Mouse (Mus musculus): ENCODE measurements around the gene Zfp599.
"Not testable (repeated sequence)": the region's sequence is repeated elsewhere in the genome, so short reads cannot be mapped to it uniquely, and the experiment has no call there.

Zfp599 gene

DNA sequence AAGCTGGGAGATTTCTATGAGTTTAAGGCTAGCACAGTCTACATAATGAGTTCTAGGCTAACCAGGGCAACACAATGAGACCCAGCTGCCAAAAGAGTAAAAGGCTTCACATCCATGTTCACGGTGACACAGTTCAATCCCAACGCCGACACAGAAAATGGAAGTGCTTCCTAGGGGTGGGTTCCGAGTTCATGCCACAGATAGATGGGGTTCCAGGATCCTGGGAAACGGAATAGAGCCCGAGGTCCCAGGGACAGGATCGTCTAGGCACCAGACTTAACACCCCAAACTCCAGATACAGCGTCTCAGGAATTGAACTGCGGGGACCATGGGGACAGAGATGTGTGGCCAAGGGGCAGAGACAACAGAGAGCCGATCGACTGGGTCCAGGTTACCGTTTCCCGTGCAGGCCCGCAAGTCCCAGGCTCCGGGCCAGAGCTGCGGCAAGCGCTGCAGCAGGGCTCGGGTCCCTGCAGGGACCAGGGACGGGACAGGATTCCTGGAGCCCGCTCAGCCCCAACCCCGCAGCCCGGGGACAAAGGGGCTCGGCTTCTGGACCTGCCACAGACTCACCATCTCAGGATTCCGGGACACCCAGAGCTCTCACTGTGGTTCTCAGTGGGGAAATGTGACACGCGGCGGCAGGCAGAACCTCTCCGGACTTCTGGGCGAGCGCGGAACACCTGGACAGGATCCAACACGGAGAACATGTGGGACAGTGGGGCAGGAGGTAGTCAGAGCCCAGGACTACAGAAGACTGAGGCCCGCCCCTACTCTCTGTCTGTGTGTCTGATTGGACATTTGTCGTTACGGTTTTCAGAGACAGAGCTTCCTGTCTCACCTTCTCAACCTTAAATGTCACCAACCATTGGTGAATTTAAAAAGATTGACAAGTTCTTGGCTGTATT, at the start of gene Zfp599:
Zfp599 (minus strand) TSS at position 712 of the 908 bp plus-strand sequence.
- peak; percentile 25 to 64 for DNase-seq (ENCODE audit: low read depth in 2 of 2, low spot score in 2 of 2)

DNA sequence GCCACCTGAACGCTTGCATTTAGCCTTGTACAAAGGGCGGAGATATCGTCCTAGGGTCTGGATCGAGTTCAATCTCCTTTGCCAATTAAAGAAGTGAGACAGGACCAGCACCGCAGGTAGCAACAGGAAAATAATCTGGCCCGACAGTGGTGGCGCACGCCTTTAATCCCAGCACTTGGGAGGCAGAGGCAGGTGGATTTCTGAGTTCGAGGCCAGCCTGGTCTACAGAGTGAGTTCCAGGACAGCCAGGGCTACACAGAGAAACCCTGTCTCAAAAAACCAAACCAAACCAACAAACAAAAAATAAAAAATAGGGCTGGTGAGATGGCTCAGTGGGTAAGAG, 48.2 kb upstream of the Zfp599 start:
- not testable (repeated sequence) for DNase-seq (ENCODE audit: low read depth in 2 of 2, low spot score in 2 of 2)

- peak; percentile 93 to 94 for DNase-seq (ENCODE audit: low read depth in 2 of 2, low spot score in 2 of 2)
These were observed 47.6 kb upstream of the Zfp599 start, which contains the start of gene Zfp810 for GRCm38 (mm10) chr9:22307156-22307919. Gene Zfp810, minus strand, starts transcription at chr9:22307648.

DNA sequence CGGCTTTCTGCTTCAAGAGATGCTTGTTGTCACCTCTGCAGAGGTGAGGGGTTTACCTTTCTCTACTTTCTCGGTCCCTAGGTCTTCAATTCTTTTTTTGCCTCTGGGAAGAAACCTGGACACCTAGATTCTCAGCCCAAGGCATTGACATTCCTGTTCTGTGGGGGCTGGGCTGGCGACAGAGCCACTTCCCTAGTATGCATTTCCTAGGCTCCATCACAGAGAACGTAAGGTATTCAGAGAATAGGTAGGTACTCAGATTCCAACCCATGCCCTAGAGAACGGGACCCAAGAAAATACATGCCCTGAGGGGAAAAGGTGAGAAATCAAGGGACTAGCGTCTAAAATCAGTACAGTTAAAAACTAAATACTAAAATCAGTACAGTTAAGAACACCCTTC, 47.0 kb upstream of the Zfp599 start:
- DNase-seq (ENCODE audit: low read depth in 2 of 2, low spot score in 2 of 2): no peak

- no peak for DNase-seq (ENCODE audit: low read depth in 2 of 2, low spot score in 2 of 2)
These were observed 42.5 kb upstream of the Zfp599 start for GRCm38 (mm10) chr9:22302199-22302598.

- DNase-seq (ENCODE audit: low read depth in 2 of 2, low spot score in 2 of 2): no peak
These were observed 19.0 kb upstream of the Zfp599 start for GRCm38 (mm10) chr9:22278733-22279132.

DNA sequence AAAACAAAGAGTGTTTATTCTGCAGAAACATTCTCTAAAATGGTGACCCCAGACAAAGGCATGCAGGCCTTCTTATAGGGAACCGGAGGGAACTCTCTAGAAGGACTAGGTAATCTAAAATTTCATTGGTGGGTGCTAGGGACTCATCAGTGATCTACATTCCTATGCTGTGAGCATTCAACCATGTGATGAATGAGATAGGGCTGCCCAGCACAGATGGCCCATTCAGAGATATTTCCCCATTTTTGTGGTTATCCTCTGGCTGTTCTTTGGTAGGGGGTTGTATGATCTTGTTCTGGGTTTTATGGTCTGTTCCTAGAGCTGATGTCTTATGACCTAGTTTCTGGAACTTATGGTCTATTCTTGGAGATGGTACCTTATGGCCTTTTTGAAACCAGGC, 9.2 kb upstream of the Zfp599 start:
- no peak for DNase-seq (ENCODE audit: low read depth in 2 of 2, low spot score in 2 of 2)

DNA sequence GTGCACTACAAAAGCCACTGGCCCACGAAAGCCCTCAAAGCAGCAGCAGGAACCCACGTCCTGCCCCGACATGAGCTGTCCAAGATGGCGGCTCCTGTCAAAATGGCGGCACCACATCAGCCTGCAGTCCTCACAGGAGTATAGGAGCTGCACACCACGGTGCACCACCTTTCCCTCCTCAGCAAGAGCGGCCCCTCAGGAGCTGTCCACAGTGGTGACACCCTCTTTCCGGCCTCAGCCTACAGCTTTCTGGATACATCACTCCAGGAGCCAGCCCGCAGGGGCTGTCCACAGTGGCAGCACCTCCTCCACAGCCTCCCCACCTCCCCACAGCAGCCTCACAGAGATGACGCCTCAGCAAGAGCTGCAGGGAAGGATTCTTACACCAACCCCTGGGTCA, 2.9 kb upstream of the Zfp599 start:
- DNase-seq (ENCODE audit: low read depth in 2 of 2, low spot score in 2 of 2): no peak

DNA sequence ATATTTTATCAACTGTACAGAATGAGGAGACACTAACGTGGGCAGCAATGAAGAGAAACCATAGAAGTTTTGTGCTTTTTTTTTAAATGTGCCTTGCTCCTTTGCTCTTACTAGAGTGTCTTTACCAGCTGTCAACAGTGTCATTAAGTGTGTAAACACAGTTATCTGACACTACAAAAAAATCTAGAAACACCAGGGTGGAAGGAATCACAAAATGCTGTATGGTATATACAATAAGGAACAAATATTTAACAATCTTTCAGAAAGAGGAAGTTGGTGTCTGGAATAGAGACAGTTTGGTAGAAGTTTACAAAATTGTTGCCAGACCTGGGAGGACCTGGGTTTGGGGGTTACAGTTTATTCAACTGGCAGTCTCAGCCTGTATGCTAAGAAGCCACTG, 1.9 kb upstream of the Zfp599 start:
- no peak for DNase-seq (ENCODE audit: low read depth in 2 of 2, low spot score in 2 of 2)

- no peak for DNase-seq (ENCODE audit: low read depth in 2 of 2, low spot score in 2 of 2)
These were observed 362 bp upstream of the Zfp599 start for GRCm38 (mm10) chr9:22260092-22260422.

DNA sequence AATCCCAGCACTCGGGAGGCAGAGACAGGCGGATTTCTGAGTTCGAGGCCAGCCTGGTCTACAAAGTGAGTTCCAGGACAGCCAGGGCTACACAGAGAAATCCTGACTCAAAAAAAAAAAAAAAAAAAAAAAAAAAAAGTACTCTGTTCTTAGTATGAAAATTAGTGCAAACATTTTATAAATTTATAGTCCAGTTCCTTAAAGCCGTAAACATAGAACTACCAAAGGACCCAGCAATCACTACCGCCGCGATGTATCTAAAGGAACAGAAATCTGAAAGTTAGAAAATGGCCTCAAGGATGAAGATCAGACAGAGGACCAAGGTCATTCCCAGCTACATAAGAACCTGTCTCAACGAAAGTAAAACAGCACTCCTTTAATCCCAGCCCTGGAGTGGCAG, 911 bp downstream of the Zfp599 start:
- no peak for DNase-seq (ENCODE audit: low read depth in 2 of 2, low spot score in 2 of 2)

- no peak for DNase-seq (ENCODE audit: low read depth in 2 of 2, low spot score in 2 of 2)
These were observed 3.1 kb downstream of the Zfp599 start for GRCm38 (mm10) chr9:22256579-22256978.

GRCm38 (mm10) chr9:22244242-22244641, 15.5 kb downstream of the Zfp599 start:
- DNase-seq (ENCODE audit: low read depth in 2 of 2, low spot score in 2 of 2): no peak

DNA sequence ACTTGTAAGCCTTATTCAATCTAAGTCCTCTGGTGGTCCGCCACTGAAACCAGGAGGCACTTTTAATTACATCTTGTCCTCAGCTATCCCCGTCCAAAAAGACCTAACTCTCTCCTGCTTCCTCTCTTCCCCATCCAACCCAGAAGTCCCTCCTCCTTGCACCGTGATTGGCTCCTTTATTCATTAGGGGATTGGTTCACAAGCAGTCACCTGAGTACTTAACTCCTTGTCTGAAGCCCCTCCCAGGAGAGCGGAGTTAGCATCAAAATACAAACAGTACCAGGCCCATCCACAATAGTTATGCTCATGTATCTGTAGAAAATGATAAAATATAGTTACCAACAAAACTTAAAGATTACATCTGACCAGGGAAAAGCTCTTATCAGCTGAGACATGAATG, 19.7 kb downstream of the Zfp599 start:
- DNase-seq (ENCODE audit: low read depth in 2 of 2, low spot score in 2 of 2): no peak

DNA sequence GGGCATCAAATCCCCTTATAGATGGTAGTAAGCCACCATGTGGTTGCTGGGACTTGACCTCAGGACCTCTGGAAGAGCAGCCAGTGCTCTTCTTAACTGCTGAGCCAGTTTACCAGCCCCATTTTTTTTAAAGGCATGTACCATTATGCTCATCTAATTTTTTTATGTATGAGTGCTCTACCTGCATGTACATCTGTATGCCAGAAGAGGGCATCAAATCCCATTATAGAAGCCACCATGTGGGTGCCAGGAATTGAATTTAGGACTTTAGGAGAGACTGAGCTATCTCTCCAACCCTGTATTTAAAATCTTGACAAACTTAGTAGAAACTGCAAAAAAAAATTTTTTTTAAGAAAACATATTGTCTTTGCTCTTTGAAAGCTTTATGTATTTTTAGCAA, 29.1 kb downstream of the Zfp599 start:
- DNase-seq (ENCODE audit: low read depth in 2 of 2, low spot score in 2 of 2): no peak

- DNase-seq (ENCODE audit: low read depth in 2 of 2, low spot score in 2 of 2): no peak
These were observed 29.6 kb downstream of the Zfp599 start for GRCm38 (mm10) chr9:22230061-22230460.

GRCm38 (mm10) chr9:22229386-22230026, 30.2 kb downstream of the Zfp599 start:
- no peak for DNase-seq (ENCODE audit: low read depth in 2 of 2, low spot score in 2 of 2)

GRCm38 (mm10) chr9:22226846-22227245, 32.8 kb downstream of the Zfp599 start:
- DNase-seq (ENCODE audit: low read depth in 2 of 2, low spot score in 2 of 2): no peak

DNA sequence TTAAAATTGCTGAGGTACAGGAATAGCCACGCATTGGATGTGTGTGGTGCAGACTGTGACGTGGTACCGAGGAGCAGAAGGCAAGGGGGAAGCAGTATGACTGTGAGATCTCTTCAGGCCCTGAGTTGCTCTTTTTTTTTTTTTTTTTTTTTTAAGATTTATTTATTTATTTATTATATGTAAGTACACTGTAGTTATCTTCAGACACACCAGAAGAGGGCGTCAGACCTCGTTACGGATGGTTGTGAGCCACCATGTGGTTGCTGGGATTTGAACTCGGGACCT, 33.4 kb downstream of the Zfp599 start:
- not testable (repeated sequence) for DNase-seq (ENCODE audit: low read depth in 2 of 2, low spot score in 2 of 2)

DNA sequence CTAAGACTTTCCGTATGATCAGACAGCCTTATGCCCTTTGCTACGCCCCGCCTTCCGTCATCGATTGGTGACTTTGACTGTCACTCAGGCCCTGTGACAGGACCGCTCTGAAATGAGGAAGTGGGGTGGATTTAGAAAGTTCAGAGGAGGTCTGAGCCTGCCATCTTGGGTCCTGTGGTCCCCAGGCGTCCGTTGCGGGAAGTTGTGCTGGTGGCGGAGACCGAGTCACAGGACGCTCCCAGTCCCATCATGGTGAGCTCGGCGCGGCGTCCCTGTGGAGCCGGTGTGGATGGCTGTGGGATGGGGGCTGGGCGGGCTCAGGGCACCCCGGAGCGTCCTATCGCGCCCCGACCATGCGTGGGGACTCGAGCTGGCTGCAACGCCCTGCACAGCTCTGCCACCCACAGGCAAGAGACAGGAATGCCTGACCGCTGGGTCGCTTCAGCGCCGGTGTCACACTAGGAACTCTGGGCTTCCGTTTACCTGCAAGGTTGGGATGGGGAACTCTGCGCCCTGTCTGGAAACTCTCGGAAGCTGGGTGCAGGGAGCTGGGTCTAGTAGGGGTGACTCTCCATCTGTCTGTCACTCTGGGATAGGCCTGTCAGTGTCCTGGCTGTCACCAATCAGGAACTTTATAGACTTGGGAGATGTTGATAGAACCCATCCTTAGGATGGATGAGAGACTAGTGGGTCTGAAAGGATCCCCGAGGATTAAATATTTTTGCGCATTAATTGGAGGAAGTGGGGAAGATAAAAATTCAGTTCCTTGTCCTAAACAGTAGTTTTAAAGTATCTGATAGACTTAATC, 33.9 kb downstream of the Zfp599 start, which contains the start of gene Zfp809:
Zfp809 (plus strand) TSS at position 134 of the 808 bp plus-strand sequence.
- peak; percentile 96 to 99 for DNase-seq (ENCODE audit: low read depth in 2 of 2, low spot score in 2 of 2)

All from CD8-positive naive resting alpha-beta T cell, adult 2 months (primary cell).